Mouse (Mus musculus) hindbrain, embryonic 11.5 days (tissue): ENCODE measurements around the gene Hoxc13. TPM values are rescaled to one million over a fixed set of nuclear protein-coding genes. Genes with fewer than 3 reads are reported as not detected.

Source experiments
- ATAC-seq: fragments of 200-750 bp; cut with Nextera tagmentation; 2 replicates; pipeline ENCODE4 v1.8.0; 2017; ENCODE audit warnings: mild to moderate bottlenecking, moderate TSS enrichment, moderate library complexity; ENCODE audit not compliant: low FRiP score
- DNase-seq: peaks from one replicate; pipeline ENCODE4 v3.0.0-alpha.2; 2015; ENCODE audit warnings: low spot score
- H3K27ac ChIP-seq: fragments of 300-500 bp; sonication (generic); 2 replicates; pipeline ENCODE4 v1.5.1; 2014; ENCODE audit warnings: mild to moderate bottlenecking, low read depth, low read length
- H3K27me3 ChIP-seq: fragments of 300-500 bp; sonication (generic); 2 replicates; pipeline ENCODE4 v1.6.1; 2014; ENCODE audit warnings: mild to moderate bottlenecking, low read length, moderate library complexity, mixed read lengths; ENCODE audit not compliant: control insufficient read depth, insufficient read depth
- H3K36me3 ChIP-seq: fragments of 300-500 bp; sonication (generic); 2 replicates; pipeline ENCODE4 v1.6.1; 2014; ENCODE audit warnings: mild to moderate bottlenecking, low read length, moderate library complexity, mixed read lengths; ENCODE audit not compliant: control insufficient read depth, insufficient read depth
- H3K4me1 ChIP-seq: fragments of 300-500 bp; sonication (generic); replicated peaks from 2 replicates; pipeline ENCODE4 v1.6.1; 2014; ENCODE audit warnings: low read length, mixed read lengths; ENCODE audit not compliant: control insufficient read depth, insufficient read depth
- H3K4me2 ChIP-seq: fragments of 300-500 bp; sonication (generic); replicated peaks from 2 replicates; pipeline ENCODE4 v1.6.1; 2014; ENCODE audit warnings: mild to moderate bottlenecking, low read depth, low read length
- H3K4me3 ChIP-seq: fragments of 300-500 bp; sonication (generic); 2 replicates; pipeline ENCODE4 v1.5.1; 2014; ENCODE audit warnings: low read depth, low read length
- H3K9ac ChIP-seq: fragments of 300-500 bp; sonication (generic); 2 replicates; pipeline ENCODE4 v1.6.1; 2014; ENCODE audit warnings: low read depth, low read length
- H3K9me3 ChIP-seq: fragments of 300-500 bp; sonication (generic); 2 replicates; pipeline ENCODE4 v1.6.1; 2016; ENCODE audit warnings: low read length; ENCODE audit not compliant: control insufficient read depth
- WGBS: fragments of 180-500 bp; shearing (Covaris S2); extraction: QIAGEN DNeasy Blood & Tissue Kit; methylation state at CpG from one replicate; pipeline ENCODE4 v1.1.7; 2014; 5-methylcytosine and 5-hydroxymethylcytosine counted together
- polyA plus RNA-seq: library from polyadenylated mRNA; unstranded; fragments of >200 nt; fragmentation: Nextera tagmentation; extraction: Ambion mirVana; gene quantifications from 2 replicates; pipeline ENCODE4 v1.2.1, GENCODE M21; 2014

The Hoxc13 gene
- polyA plus RNA-seq, 1 experiment from 2014 or later: 0.48 TPM

DNA sequence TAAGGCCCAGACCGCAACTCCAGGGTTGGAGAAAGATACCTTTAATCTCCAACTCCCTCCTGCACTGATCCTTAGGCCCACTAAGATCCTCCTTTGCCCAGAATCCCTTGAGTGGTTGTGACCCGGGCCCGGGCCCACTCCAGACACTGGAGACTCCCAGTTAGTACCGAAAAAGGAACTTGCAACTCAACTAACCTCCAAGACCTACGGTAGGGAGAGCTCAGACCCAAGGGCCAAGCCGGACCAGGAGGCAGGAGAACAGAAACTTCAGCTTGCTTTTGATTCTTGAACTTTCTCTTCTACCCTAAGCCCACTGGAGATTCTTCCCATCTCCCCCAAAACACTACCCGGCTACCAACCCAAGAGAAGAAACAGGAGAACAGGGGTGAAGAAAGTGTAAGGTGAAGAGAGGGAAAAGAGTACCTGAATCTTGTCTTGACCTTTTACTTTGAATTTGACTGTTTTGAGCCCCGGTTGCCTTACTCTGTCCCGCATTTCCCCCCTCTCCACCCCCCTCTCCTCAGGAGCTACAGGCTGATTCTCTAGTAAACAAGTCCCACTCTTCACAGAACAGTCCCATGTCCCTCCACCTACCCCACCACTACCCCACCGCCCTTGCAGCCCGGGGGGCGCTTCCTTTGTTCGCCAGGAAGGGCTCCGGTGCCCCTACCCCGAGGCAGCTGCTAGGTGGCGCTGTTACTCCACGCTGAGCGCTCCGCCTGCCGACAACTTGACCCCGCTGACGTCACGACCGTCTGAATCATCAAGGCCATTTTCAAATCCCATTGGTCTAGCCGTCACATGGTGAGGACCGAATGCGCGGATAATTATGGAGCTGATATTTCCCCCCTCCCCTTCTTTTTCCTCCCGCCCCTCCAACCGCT is 45.2 kb downstream of the Hoxc13 start:
- DNase-seq: peak; percentile 90
- no peaks in the 10 kb centered on the region for H3K4me1 ChIP-seq
- no peaks in the 10 kb centered on the region for H3K36me3 ChIP-seq
- no peak overlapping the region for H3K4me2 ChIP-seq
- WGBS: 3% methylated on average over 29 of the region's 30 CpGs
- no peak overlapping the region for H3K4me3 ChIP-seq
- no peak overlapping the region for H3K9ac ChIP-seq
- peak; percentile 70 for ATAC-seq
- H3K9me3 ChIP-seq: no peaks in the 10 kb centered on the region
- no peak overlapping the region for H3K27ac ChIP-seq
- peaks cover 96% of the 10 kb centered on the region for H3K27me3 ChIP-seq

DNA sequence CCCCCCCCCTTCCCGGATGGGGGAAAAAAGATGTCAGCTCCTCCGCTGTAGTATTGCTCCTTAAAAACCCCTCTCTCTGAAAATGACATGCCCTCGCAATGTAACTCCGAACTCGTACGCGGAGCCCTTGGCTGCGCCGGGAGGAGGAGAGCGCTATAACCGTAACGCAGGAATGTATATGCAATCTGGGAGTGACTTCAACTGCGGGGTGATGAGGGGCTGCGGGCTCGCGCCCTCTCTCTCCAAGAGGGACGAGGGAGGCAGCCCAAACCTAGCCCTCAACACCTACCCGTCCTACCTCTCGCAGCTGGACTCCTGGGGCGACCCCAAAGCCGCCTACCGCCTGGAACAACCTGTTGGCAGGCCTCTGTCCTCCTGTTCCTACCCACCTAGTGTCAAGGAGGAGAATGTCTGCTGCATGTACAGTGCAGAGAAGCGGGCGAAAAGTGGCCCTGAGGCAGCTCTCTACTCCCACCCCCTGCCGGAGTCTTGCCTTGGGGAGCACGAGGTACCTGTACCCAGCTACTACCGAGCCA is 45.9 kb downstream of the Hoxc13 start, which contains the start of gene Hoxc10:
TSS of gene Hoxc10 (plus strand) at position 21 of the 536 bp plus-strand sequence.
- no peaks in the 10 kb centered on the region for H3K36me3 ChIP-seq
- H3K27ac ChIP-seq: no peak within 1 kb of the TSS
- DNase-seq (no peak), ATAC-seq (0 out of 2 replicates have a peak, but pooled peaks have one; percentile 19)
- no peaks in the 10 kb centered on the region for H3K4me1 ChIP-seq
- H3K9ac ChIP-seq: no peak within 1 kb of the TSS
- 4% methylated on average over 27 of the region's 27 CpGs for WGBS
- no peak within 1 kb of the TSS for H3K4me2 ChIP-seq
- peaks cover 95% of the 10 kb centered on the region for H3K27me3 ChIP-seq
- H3K4me3 ChIP-seq: no peak within 1 kb of the TSS
- H3K9me3 ChIP-seq: no peaks in the 10 kb centered on the region

DNA sequence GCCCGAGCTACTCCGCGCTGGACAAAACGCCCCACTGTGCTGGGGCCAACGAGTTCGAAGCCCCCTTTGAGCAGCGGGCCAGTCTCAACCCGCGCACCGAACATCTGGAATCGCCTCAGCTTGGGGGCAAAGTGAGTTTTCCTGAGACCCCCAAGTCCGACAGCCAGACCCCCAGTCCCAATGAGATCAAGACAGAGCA is 46.3 kb downstream of the Hoxc13 start, which contains the start of gene Hoxc5:
TSS of gene Hoxc5 (plus strand) at position 132 of the 199 bp plus-strand sequence.
- H3K27me3 ChIP-seq: peaks cover 97% of the 10 kb centered on the region
- no peaks in the 10 kb centered on the region for H3K9me3 ChIP-seq
- H3K4me1 ChIP-seq: no peaks in the 10 kb centered on the region
- H3K4me3 ChIP-seq: no peak within 1 kb of the TSS
- 4% methylated on average over 12 of the region's 12 CpGs for WGBS
- DNase-seq (no peak), ATAC-seq (no peak)
- no peak within 1 kb of the TSS for H3K27ac ChIP-seq
- H3K4me2 ChIP-seq: no peak within 1 kb of the TSS
- H3K36me3 ChIP-seq: no peaks in the 10 kb centered on the region
- H3K9ac ChIP-seq: no peak within 1 kb of the TSS

DNA sequence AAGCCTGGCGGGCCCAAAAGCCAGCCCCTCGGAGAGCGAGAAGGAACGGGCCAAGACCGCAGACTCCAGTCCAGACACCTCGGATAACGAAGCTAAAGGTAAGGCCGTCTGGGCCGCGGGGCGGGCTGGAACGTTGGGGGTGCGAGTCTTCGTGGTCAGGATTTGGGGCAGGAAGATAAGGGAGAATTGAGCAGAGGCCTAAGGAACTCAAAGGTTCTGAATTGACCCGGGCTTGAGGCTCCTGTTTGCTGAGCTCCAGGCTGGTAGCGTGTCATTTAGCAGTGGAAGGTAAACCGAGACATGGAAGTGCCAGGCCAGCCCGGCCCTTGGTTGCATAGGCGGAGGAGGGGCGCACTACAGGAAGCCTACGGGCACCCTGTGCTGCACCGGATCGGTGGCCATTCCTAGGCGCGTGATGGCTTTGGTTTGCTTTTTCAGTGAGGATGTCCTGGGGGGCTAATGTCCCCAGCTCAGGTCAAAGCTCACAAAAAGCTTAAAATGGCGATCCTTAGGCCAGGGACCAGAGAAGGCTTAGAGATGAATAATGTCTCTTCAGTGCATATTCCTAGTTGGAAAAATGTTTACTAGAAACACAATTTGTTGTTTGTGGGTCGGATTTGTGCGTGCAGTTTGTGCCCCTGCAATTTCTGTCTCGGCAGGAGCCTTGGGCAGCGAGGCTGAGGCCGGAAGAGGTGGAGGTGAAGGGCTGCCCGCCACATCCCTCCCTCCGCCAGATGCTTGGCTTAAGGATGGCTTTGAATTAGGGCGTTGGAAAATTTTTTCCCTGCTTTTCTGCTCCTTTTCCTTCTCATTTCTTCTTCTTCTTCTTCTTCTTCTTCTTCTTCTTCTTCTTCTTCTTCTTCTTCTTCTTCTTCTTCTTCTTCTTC is 46.9 kb downstream of the Hoxc13 start:
- Histone ChIP-seq H3K4me3 (no peak overlapping the region), H3K4me2 (no peak overlapping the region), H3K36me3 (no peaks in the 10 kb centered on the region), H3K27ac (no peak overlapping the region), H3K27me3 (peaks cover 97% of the 10 kb centered on the region), H3K4me1 (no peaks in the 10 kb centered on the region), H3K9ac (no peak overlapping the region), H3K9me3 (no peaks in the 10 kb centered on the region)
- DNase-seq (no peak), ATAC-seq (no peak)
- 1% methylated on average over 34 of the region's 34 CpGs for WGBS

DNA sequence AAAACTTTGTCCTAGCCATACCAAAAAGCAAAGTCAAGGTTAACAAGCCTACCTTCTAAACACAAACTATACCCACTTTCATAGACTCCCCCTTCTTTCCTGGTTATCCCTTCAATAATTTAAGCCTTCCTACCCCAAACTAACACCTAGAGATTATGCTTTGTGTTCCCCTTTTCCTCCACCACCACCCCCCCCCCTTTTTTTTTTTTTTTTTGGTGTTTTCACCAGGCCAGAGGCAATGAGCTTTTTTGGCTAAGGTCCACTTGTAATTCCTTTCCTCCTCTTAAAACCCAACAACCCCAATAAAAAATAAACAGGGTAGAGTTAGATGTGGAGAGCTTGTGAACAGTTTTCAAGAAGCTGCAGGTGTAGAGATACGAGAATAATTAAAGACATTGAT is 48.4 kb downstream of the Hoxc13 start:
- Histone ChIP-seq H3K4me1 (no peaks in the 10 kb centered on the region), H3K27me3 (peaks cover 96% of the 10 kb centered on the region), H3K4me2 (no peak overlapping the region), H3K9ac (no peak overlapping the region), H3K9me3 (no peaks in the 10 kb centered on the region), H3K36me3 (no peaks in the 10 kb centered on the region), H3K4me3 (no peak overlapping the region), H3K27ac (no peak overlapping the region)
- ATAC-seq (no peak), DNase-seq (no peak)
- 50% methylated on average over 1 of the region's 1 CpGs for WGBS

DNA sequence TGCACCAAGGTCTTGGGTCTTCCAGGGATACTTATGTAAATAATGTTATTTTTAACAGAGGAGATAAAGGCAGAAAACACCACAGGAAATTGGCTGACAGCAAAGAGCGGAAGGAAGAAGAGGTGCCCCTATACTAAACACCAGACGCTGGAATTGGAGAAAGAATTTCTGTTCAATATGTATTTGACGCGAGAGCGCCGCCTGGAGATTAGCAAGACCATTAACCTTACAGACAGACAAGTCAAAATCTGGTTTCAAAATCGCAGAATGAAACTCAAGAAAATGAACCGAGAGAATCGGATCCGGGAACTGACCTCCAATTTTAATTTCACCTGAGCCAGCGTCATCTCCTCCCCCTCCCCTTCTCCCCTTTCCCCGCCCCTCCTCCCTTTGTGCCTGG is 49.8 kb downstream of the Hoxc13 start:
- WGBS: 4% methylated on average over 12 of the region's 12 CpGs
- ATAC-seq (no peak), DNase-seq (no peak)
- Histone ChIP-seq H3K4me1 (no peaks in the 10 kb centered on the region), H3K36me3 (no peaks in the 10 kb centered on the region), H3K4me3 (no peak overlapping the region), H3K9me3 (no peaks in the 10 kb centered on the region), H3K9ac (no peak overlapping the region), H3K4me2 (no peak overlapping the region), H3K27me3 (peaks cover 94% of the 10 kb centered on the region), H3K27ac (no peak overlapping the region)

DNA sequence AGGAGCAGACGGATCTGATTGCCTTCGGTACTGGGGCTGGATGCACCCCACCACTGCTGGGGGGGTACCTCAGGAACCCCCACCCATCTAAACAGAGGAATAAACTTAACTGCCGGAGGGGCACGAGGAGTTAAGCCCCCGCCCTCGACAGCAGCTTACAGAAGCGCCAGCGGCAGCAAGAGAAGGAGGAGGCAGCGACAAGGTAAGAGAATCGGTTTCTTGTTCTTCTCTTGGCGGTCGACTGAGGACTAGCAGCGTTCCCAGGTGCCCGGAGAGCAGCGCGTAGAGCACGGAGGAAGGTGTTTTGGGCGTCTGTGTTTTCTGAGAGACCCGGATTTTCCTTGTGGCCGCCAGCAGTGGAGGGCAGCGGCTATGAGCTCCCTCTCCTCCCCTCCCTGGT is 51.4 kb downstream of the Hoxc13 start:
- DNase-seq (no peak), ATAC-seq (no peak)
- Histone ChIP-seq H3K4me2 (no peak overlapping the region), H3K36me3 (no peaks in the 10 kb centered on the region), H3K27me3 (peaks cover 94% of the 10 kb centered on the region), H3K9me3 (no peaks in the 10 kb centered on the region), H3K4me3 (no peak overlapping the region), H3K27ac (no peak overlapping the region), H3K9ac (no peak overlapping the region), H3K4me1 (no peaks in the 10 kb centered on the region)
- 2% methylated on average over 21 of the region's 21 CpGs for WGBS

DNA sequence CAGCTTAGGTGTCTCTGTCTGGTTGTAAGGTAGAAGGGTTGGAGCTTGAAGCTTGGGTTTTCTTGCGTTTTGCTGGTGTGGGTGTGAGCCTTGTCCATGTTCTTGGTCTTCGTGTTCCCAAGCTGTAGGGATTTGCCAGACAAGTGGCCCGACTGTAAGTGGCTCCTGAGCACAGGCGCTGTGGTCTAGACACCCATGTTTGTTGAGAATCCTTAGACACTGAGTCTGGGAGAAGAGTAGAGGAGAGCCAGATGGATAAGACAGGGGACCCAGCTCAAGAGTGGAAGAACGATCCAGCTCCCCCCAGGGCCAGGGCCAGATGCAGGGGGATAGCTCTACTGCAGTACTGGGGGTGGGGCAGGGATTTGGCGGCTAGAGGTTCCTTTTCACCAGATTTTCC is 51.9 kb downstream of the Hoxc13 start:
- Histone ChIP-seq H3K27ac (no peak overlapping the region), H3K9ac (no peak overlapping the region), H3K4me2 (no peak overlapping the region), H3K27me3 (peaks cover 94% of the 10 kb centered on the region), H3K4me3 (no peak overlapping the region), H3K36me3 (no peaks in the 10 kb centered on the region), H3K9me3 (no peaks in the 10 kb centered on the region), H3K4me1 (no peaks in the 10 kb centered on the region)
- ATAC-seq (no peak), DNase-seq (no peak)
- under 1% methylated on average over 6 of the region's 6 CpGs for WGBS
